Mouse (Mus musculus): ENCODE measurements around the gene Fkbp2.

Gene Fkbp2

GRCm38 (mm10) chr19:6973581-6974190, 6.6 kb downstream of the Fkbp2 start:
- intact Hi-C loops (cut with DNase I), result loop anchor here (5.0 kb wide), 1 partner anchor 46 kb away; the partner anchor contains the start of gene Catsperz

- intact Hi-C loops (cut with DNase I), result loop anchor here (5.0 kb wide), 1 partner anchor 45 kb away; the partner anchor contains the start of gene Catsperz
Measured at GRCm38 (mm10) chr19:6972247-6972917, 7.9 kb downstream of the Fkbp2 start.

GRCm38 (mm10) chr19:6971644-6972043, 8.7 kb downstream of the Fkbp2 start:
- intact Hi-C loops (cut with DNase I), result loop anchor here (5.0 kb wide), 1 partner anchor 44 kb away; the partner anchor contains the start of gene Catsperz

- intact Hi-C loops (cut with DNase I), result loop anchor here (5.0 kb wide), 1 partner anchor 43 kb away; the partner anchor contains the start of gene Catsperz
Measured at GRCm38 (mm10) chr19:6970460-6971085, 9.7 kb downstream of the Fkbp2 start.

- intact Hi-C loops (cut with DNase I), result loop anchor here (5.0 kb wide), 1 partner anchor 43 kb away; the partner anchor contains the start of gene Catsperz
Measured at GRCm38 (mm10) chr19:6969665-6970381, 10.5 kb downstream of the Fkbp2 start.

- intact Hi-C loops (cut with DNase I), result no loop called here
Measured at GRCm38 (mm10) chr19:6969291-6969664, 11.0 kb downstream of the Fkbp2 start.

- intact Hi-C loops (cut with DNase I), result no loop called here
Measured at GRCm38 (mm10) chr19:6968491-6969271, 11.6 kb downstream of the Fkbp2 start.

- intact Hi-C loops (cut with DNase I), result no loop called here
Measured at GRCm38 (mm10) chr19:6956461-6956860, 23.8 kb downstream of the Fkbp2 start.

- intact Hi-C loops (cut with DNase I), result no loop called here
Measured at GRCm38 (mm10) chr19:6955424-6955823, 24.9 kb downstream of the Fkbp2 start.

GRCm38 (mm10) chr19:6954046-6954445, 26.3 kb downstream of the Fkbp2 start:
- intact Hi-C loops (cut with DNase I), result no loop called here

GRCm38 (mm10) chr19:6952712-6953037, 27.6 kb downstream of the Fkbp2 start:
- intact Hi-C loops (cut with DNase I), result no loop called here

GRCm38 (mm10) chr19:6951994-6952711, 28.1 kb downstream of the Fkbp2 start:
- intact Hi-C loops (cut with DNase I), result no loop called here

- intact Hi-C loops (cut with DNase I), result no loop called here
Measured at GRCm38 (mm10) chr19:6951381-6951968, 28.8 kb downstream of the Fkbp2 start.

GRCm38 (mm10) chr19:6950613-6951153, 29.6 kb downstream of the Fkbp2 start:
- intact Hi-C loops (cut with DNase I), result no loop called here

- intact Hi-C loops (cut with DNase I), result no loop called here
Measured at GRCm38 (mm10) chr19:6949951-6950350, 30.4 kb downstream of the Fkbp2 start.

GRCm38 (mm10) chr19:6949532-6949931, 30.8 kb downstream of the Fkbp2 start:
- intact Hi-C loops (cut with DNase I), result no loop called here

GRCm38 (mm10) chr19:6948186-6948585, 32.1 kb downstream of the Fkbp2 start:
- intact Hi-C loops (cut with DNase I), result no loop called here

GRCm38 (mm10) chr19:6947742-6948141, 32.6 kb downstream of the Fkbp2 start:
- intact Hi-C loops (cut with DNase I), result no loop called here

- intact Hi-C loops (cut with DNase I), result loop anchor here (5.0 kb wide), 1 partner anchor 34 kb away; the partner anchor contains the start of gene Plcb3
Measured at GRCm38 (mm10) chr19:6943709-6944108, 36.6 kb downstream of the Fkbp2 start.
